Mouse (Mus musculus): ENCODE data around the gene Atp6v1a. TPM values are rescaled to one million over a fixed set of nuclear protein-coding genes. Genes with fewer than 3 reads are reported as not detected.

Atp6v1a gene
- total RNA-seq, 4 experiments from 2014 or later: 16.2 to 27.1 (median 22.1) TPM

GRCm38 (mm10) chr16:44063025-44063894, 76.2 kb downstream of the Atp6v1a start, which contains the start of gene Gramd1c:
Gene Gramd1c (minus strand): TSS chr16:44063345.
- peak; percentile 25 to 32 for DNase-seq (ENCODE audit: low spot score in 2 of 2)

GRCm38 (mm10) chr16:44061341-44061740, 78.2 kb downstream of the Atp6v1a start:
- DNase-seq (ENCODE audit: low spot score in 2 of 2): no peak

- no peak for DNase-seq (ENCODE audit: low spot score in 2 of 2)
These were observed 78.8 kb downstream of the Atp6v1a start for GRCm38 (mm10) chr16:44060604-44061286.

GRCm38 (mm10) chr16:44058745-44059144, 80.8 kb downstream of the Atp6v1a start:
- peak; percentile 14 to 29 for DNase-seq (ENCODE audit: low spot score in 2 of 2)

- DNase-seq (ENCODE audit: low spot score in 2 of 2): no peak
These were observed 83.7 kb downstream of the Atp6v1a start for GRCm38 (mm10) chr16:44055766-44056165.

GRCm38 (mm10) chr16:44053265-44053664, 86.2 kb downstream of the Atp6v1a start:
- DNase-seq (ENCODE audit: low spot score in 2 of 2): no peak

- DNase-seq (ENCODE audit: low spot score in 2 of 2): no peak
These were observed 87.1 kb downstream of the Atp6v1a start for GRCm38 (mm10) chr16:44052390-44052789.

- no peak for DNase-seq (ENCODE audit: low spot score in 2 of 2)
These were observed 89.4 kb downstream of the Atp6v1a start for GRCm38 (mm10) chr16:44050139-44050538.

- no peak for DNase-seq (ENCODE audit: low spot score in 2 of 2)
These were observed 100.4 kb downstream of the Atp6v1a start for GRCm38 (mm10) chr16:44039112-44039511.

Other genes with a start within 250 kb of the Atp6v1a start
- 1 to 10 TPM; 1.1 to 2.1 (median 1.4) TPM for gene Ccdc191, start 249.9 kb downstream of the Atp6v1a start, total RNA-seq (2022)
- gene Qtrt2, start 212.9 kb downstream of the Atp6v1a start, total RNA-seq (2022): 1 to 10 TPM; 6.4 to 8.8 (median 7.4) TPM
- 10 to 100 TPM in 2 of 4 experiments, 1 to 10 TPM in 2; 8.3 to 13.8 (median 9.4) TPM for gene Zdhhc23, start 159.9 kb downstream of the Atp6v1a start, total RNA-seq (2022)
- under 1 TPM; 0.19 to 0.51 (median 0.26) TPM for gene Gramd1c, start 76.4 kb downstream of the Atp6v1a start, total RNA-seq (2022)
- 100 to 1,000 TPM; 188 to 278 (median 246) TPM for gene Naa50, start 125 bp upstream of the Atp6v1a start, total RNA-seq (2022)
- gene Usf3, start 33.5 kb upstream of the Atp6v1a start, total RNA-seq (2022): 10 to 100 TPM; 32.1 to 59.9 (median 42.4) TPM
- gene Sidt1, start 193.5 kb upstream of the Atp6v1a start, total RNA-seq (2022): not detected
- gene Spice1, start 207.4 kb upstream of the Atp6v1a start, total RNA-seq (2022): 1 to 10 TPM; 3.7 to 7.3 (median 5.6) TPM